Mouse (Mus musculus) megakaryocyte, embryonic 14.5 days (primary cell): Measurements from ENCODE around the gene Nrg4.

Experiments
- FLI1 ChIP-seq: IDR thresholded peaks from 2 replicates; pipeline ENCODE4 v1.6.1; 2012; ENCODE audit warnings: low read length, inconsistent platforms, mixed read lengths
- GATA1 ChIP-seq: IDR thresholded peaks from 3 replicates; pipeline ENCODE4 v1.6.1; 2012; ENCODE audit warnings: mixed read lengths, low read length, inconsistent platforms, borderline replicate concordance

DNA sequence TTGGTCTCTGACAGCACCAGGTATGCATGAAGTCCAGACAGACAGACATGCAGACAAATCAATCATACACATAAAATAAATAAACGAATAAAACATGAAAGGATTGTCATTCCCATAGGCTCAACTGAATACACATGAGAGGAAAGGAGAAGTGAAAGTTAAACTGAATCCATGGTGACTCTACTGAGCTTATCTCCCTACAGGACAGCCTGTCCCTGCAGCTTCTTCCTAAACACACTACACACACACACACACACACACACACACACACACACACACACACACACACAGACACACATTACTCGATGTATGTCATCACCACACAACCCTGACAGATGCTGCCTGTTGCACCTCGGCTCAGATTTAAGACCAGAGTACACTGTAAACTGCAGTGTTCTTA lies 82.6 kb downstream of the Nrg4 start:
- no peak for TF ChIP-seq GATA1
- no peak for TF ChIP-seq FLI1
